Mouse (Mus musculus): ENCODE data around the gene Rnf227. TPM values are rescaled to one million over a fixed set of nuclear protein-coding genes. Genes with fewer than 3 reads are reported as not detected.
"Not testable (repeated sequence)": the region's sequence is repeated elsewhere in the genome, so short reads cannot be mapped to it uniquely, and the experiment has no call there.

The Rnf227 gene
- polyA plus RNA-seq, 1 experiment: 2.1 TPM

GRCm38 (mm10) chr11:69306039-69306438, 34.2 kb upstream of the Rnf227 start:
- Histone ChIP-seq H3K27me3 (replicated peaks; ENCODE audit: control insufficient read depth, insufficient read depth, low read length) (no peaks in the 10 kb centered on the region), H3K4me3 (ENCODE audit: insufficient read depth, low read depth, low read length) (no peak overlapping the region), H3K27ac (ENCODE audit: insufficient read depth, low read depth, low read length) (no peak overlapping the region), H3K36me3 (ENCODE audit: control insufficient read depth, insufficient read depth, low read length) (no peaks in the 10 kb centered on the region), H3K4me1 (ENCODE audit: control insufficient read depth, insufficient read depth, low read length) (no peaks in the 10 kb centered on the region)
- 87% methylated on average over 2 of the region's 2 CpGs for WGBS
- DNase-seq: no peak
- TF ChIP-seq POLR2A (IDR thresholded peaks at IDR 0.05; ENCODE audit: low read depth, low read length) (no peak), CTCF (conservative IDR thresholded peaks at IDR 0.05; ENCODE audit: insufficient read depth, insufficient read length, low read depth, low read length) (no peak)

GRCm38 (mm10) chr11:69311266-69311665, 29.0 kb upstream of the Rnf227 start:
- no peaks in the 10 kb centered on the region for H3K36me3 ChIP-seq (ENCODE audit: control insufficient read depth, insufficient read depth, low read length)
- TF ChIP-seq POLR2A (IDR thresholded peaks at IDR 0.05; ENCODE audit: low read depth, low read length): no peak
- DNase-seq: no peak
- H3K4me3 ChIP-seq (ENCODE audit: insufficient read depth, low read depth, low read length): no peak overlapping the region
- no peaks in the 10 kb centered on the region for H3K27me3 ChIP-seq (replicated peaks; ENCODE audit: control insufficient read depth, insufficient read depth, low read length)
- 82% methylated on average over 7 of the region's 7 CpGs for WGBS
- H3K4me1 ChIP-seq (ENCODE audit: control insufficient read depth, insufficient read depth, low read length): no peaks in the 10 kb centered on the region
- H3K27ac ChIP-seq (ENCODE audit: insufficient read depth, low read depth, low read length): no peak overlapping the region

GRCm38 (mm10) chr11:69316361-69316760, 23.9 kb upstream of the Rnf227 start:
- H3K4me3 ChIP-seq (ENCODE audit: insufficient read depth, low read depth, low read length): no peak overlapping the region
- DNase-seq: no peak
- TF ChIP-seq POLR2A (IDR thresholded peaks at IDR 0.05; ENCODE audit: low read depth, low read length) (no peak), CTCF (conservative IDR thresholded peaks at IDR 0.05; ENCODE audit: insufficient read depth, insufficient read length, low read depth, low read length) (no peak)
- no peak overlapping the region for H3K27ac ChIP-seq (ENCODE audit: insufficient read depth, low read depth, low read length)
- no peaks in the 10 kb centered on the region for H3K27me3 ChIP-seq (replicated peaks; ENCODE audit: control insufficient read depth, insufficient read depth, low read length)
- no peaks in the 10 kb centered on the region for H3K4me1 ChIP-seq (ENCODE audit: control insufficient read depth, insufficient read depth, low read length)
- no peaks in the 10 kb centered on the region for H3K36me3 ChIP-seq (ENCODE audit: control insufficient read depth, insufficient read depth, low read length)
- 98% methylated on average over 6 of the region's 6 CpGs for WGBS

- H3K36me3 ChIP-seq (ENCODE audit: control insufficient read depth, insufficient read depth, low read length); H3K4me1 ChIP-seq (ENCODE audit: control insufficient read depth, insufficient read depth, low read length); H3K27ac ChIP-seq (ENCODE audit: insufficient read depth, low read depth, low read length); DNase-seq; H3K27me3 ChIP-seq (replicated peaks; ENCODE audit: control insufficient read depth, insufficient read depth, low read length); H3K4me3 ChIP-seq (ENCODE audit: insufficient read depth, low read depth, low read length): not testable (repeated sequence)
- whole genome bisulfite sequencing: 89% methylated on average over 3 of the region's 3 CpGs
Observed at GRCm38 (mm10) chr11:69318000-69318399, 22.3 kb upstream of the Rnf227 start.

GRCm38 (mm10) chr11:69321580-69321979, 18.7 kb upstream of the Rnf227 start:
- WGBS: 95% methylated on average over 6 of the region's 6 CpGs
- TF ChIP-seq POLR2A (IDR thresholded peaks at IDR 0.05; ENCODE audit: low read depth, low read length): no peak
- no peak for TF ChIP-seq CTCF (conservative IDR thresholded peaks at IDR 0.05; ENCODE audit: insufficient read depth, insufficient read length, low read depth, low read length)
- H3K27ac ChIP-seq (ENCODE audit: insufficient read depth, low read depth, low read length): no peak overlapping the region
- H3K4me3 ChIP-seq (ENCODE audit: insufficient read depth, low read depth, low read length): no peak overlapping the region
- DNase-seq: no peak
- no peaks in the 10 kb centered on the region for H3K27me3 ChIP-seq (replicated peaks; ENCODE audit: control insufficient read depth, insufficient read depth, low read length)
- H3K4me1 ChIP-seq (ENCODE audit: control insufficient read depth, insufficient read depth, low read length): peaks cover 10% of the 10 kb centered on the region; the same call in 1 of the 2 replicates
- H3K36me3 ChIP-seq (ENCODE audit: control insufficient read depth, insufficient read depth, low read length): no peaks in the 10 kb centered on the region

GRCm38 (mm10) chr11:69322010-69322409, 18.3 kb upstream of the Rnf227 start:
- no peak overlapping the region for H3K27ac ChIP-seq (ENCODE audit: insufficient read depth, low read depth, low read length)
- DNase-seq: no peak
- no peak overlapping the region for H3K4me3 ChIP-seq (ENCODE audit: insufficient read depth, low read depth, low read length)
- no peaks in the 10 kb centered on the region for H3K36me3 ChIP-seq (ENCODE audit: control insufficient read depth, insufficient read depth, low read length)
- H3K4me1 ChIP-seq (ENCODE audit: control insufficient read depth, insufficient read depth, low read length): peaks cover 10% of the 10 kb centered on the region; the same call in 1 of the 2 replicates
- TF ChIP-seq POLR2A (IDR thresholded peaks at IDR 0.05; ENCODE audit: low read depth, low read length) (no peak), CTCF (conservative IDR thresholded peaks at IDR 0.05; ENCODE audit: insufficient read depth, insufficient read length, low read depth, low read length) (no peak)
- no peaks in the 10 kb centered on the region for H3K27me3 ChIP-seq (replicated peaks; ENCODE audit: control insufficient read depth, insufficient read depth, low read length)
- WGBS: 82% methylated on average over 6 of the region's 6 CpGs

GRCm38 (mm10) chr11:69322693-69323471, 17.4 kb upstream of the Rnf227 start:
- Histone ChIP-seq H3K27me3 (replicated peaks; ENCODE audit: control insufficient read depth, insufficient read depth, low read length) (no peaks in the 10 kb centered on the region), H3K4me3 (ENCODE audit: insufficient read depth, low read depth, low read length) (peak overlapping the region; percentile 68), H3K4me1 (ENCODE audit: control insufficient read depth, insufficient read depth, low read length) (peaks cover 10% of the 10 kb centered on the region; the same call in 1 of the 2 replicates), H3K27ac (ENCODE audit: insufficient read depth, low read depth, low read length) (peak overlapping the region; percentile 62), H3K36me3 (ENCODE audit: control insufficient read depth, insufficient read depth, low read length) (no peaks in the 10 kb centered on the region)
- WGBS: 12% methylated on average over 18 of the region's 18 CpGs
- DNase-seq: no peak
- TF ChIP-seq CTCF (conservative IDR thresholded peaks at IDR 0.05; ENCODE audit: insufficient read depth, insufficient read length, low read depth, low read length): no peak
- TF ChIP-seq POLR2A (IDR thresholded peaks at IDR 0.05; ENCODE audit: low read depth, low read length): no peak
